Mouse (Mus musculus) lung, postnatal 0 days (tissue): ENCODE measurements around the gene Rybp. TPM values are rescaled to one million over a fixed set of nuclear protein-coding genes. Genes with fewer than 3 reads are reported as not detected.

Experiments used
- ATAC-seq: fragments of 200-750 bp; cut with Nextera tagmentation; 2 replicates; pipeline ENCODE4 v1.8.0; 2017; ENCODE audit warnings: moderate library complexity
- DNase-seq: peaks from one replicate; pipeline ENCODE4 v3.0.0-alpha.2; 2016; ENCODE audit warnings: low spot score
- H3K27ac ChIP-seq: fragments of 300-500 bp; sonication (generic); 2 replicates; pipeline ENCODE4 v1.5.1; 2014; ENCODE audit warnings: antibody characterized with exemption, mild to moderate bottlenecking, low read length, mixed read lengths
- H3K27me3 ChIP-seq: fragments of 300-500 bp; sonication (generic); replicated peaks from 2 replicates; pipeline ENCODE4 v1.6.1; 2014; ENCODE audit warnings: low read length, mixed read lengths; ENCODE audit not compliant: insufficient read depth
- H3K36me3 ChIP-seq: fragments of 300-500 bp; sonication (generic); 2 replicates; pipeline ENCODE4 v1.6.1; 2014; ENCODE audit warnings: low read length, mixed read lengths; ENCODE audit not compliant: insufficient read depth
- H3K4me1 ChIP-seq: fragments of 300-500 bp; sonication (generic); 2 replicates; pipeline ENCODE4 v1.6.1; 2014; ENCODE audit warnings: antibody characterized with exemption, low read depth, low read length, mixed read lengths; ENCODE audit not compliant: insufficient read depth
- H3K4me2 ChIP-seq: fragments of 300-500 bp; sonication (generic); replicated peaks from 2 replicates; pipeline ENCODE4 v1.6.1; 2014; ENCODE audit warnings: low read depth, mild to moderate bottlenecking, low read length, moderate library complexity, mixed read lengths
- H3K4me3 ChIP-seq: fragments of 300-500 bp; sonication (generic); 2 replicates; pipeline ENCODE4 v1.5.1; 2014; ENCODE audit warnings: low read depth, low read length
- H3K9ac ChIP-seq: fragments of 300-500 bp; sonication (generic); replicated peaks from 2 replicates; pipeline ENCODE4 v1.6.1; 2014; ENCODE audit warnings: low read depth, mild to moderate bottlenecking
- H3K9me3 ChIP-seq: fragments of 300-500 bp; sonication (generic); 2 replicates; pipeline ENCODE4 v1.6.1; 2016; ENCODE audit warnings: low read length, mixed read lengths
- CTCF ChIP-seq: IDR thresholded peaks from 2 replicates; pipeline ENCODE4 v1.5.1; 2016; ENCODE audit warnings: antibody characterized with exemption, mild to moderate bottlenecking
- EP300 ChIP-seq: IDR thresholded peaks from 2 replicates; pipeline ENCODE4 v1.6.1; 2016; ENCODE audit warnings: antibody characterized with exemption, mild to moderate bottlenecking, control low read depth
- WGBS: fragments of 180-500 bp; shearing (Covaris S2); extraction: QIAGEN DNeasy Blood & Tissue Kit; methylation state at CpG from one replicate; pipeline ENCODE4 v1.1.7; 2014; 5-methylcytosine and 5-hydroxymethylcytosine counted together
- polyA plus RNA-seq: library from polyadenylated mRNA; unstranded; fragments of >200 nt; fragmentation: Nextera tagmentation; extraction: Ambion mirVana; gene quantifications from 2 replicates; pipeline ENCODE4 v1.2.1, GENCODE M21; 2015

The Rybp gene
- polyA plus RNA-seq, 1 experiment from 2014 or later = 16.6 TPM

- Histone ChIP-seq H3K27ac (no peak overlapping the region), H3K4me3 (no peak overlapping the region), H3K4me2 (no peak overlapping the region), H3K9me3 (no peaks in the 10 kb centered on the region), H3K9ac (no peak overlapping the region), H3K36me3 (no peaks in the 10 kb centered on the region), H3K27me3 (no peaks in the 10 kb centered on the region), H3K4me1 (no peaks in the 10 kb centered on the region)
- no peak for ATAC-seq
- TF ChIP-seq EP300 = no peak
- WGBS = 92% methylated on average over 1 of the region's 1 CpGs
- no peak for DNase-seq
Measured at GRCm38 (mm10) chr6:100311167-100311566, 23.9 kb upstream of the Rybp start.

GRCm38 (mm10) chr6:100304831-100305230 lies 17.5 kb upstream of the Rybp start:
- Histone ChIP-seq H3K9ac (no peak overlapping the region), H3K36me3 (no peaks in the 10 kb centered on the region), H3K4me2 (no peak overlapping the region), H3K27me3 (no peaks in the 10 kb centered on the region), H3K27ac (no peak overlapping the region), H3K9me3 (no peaks in the 10 kb centered on the region), H3K4me3 (no peak overlapping the region), H3K4me1 (no peaks in the 10 kb centered on the region)
- 57% methylated on average over 10 of the region's 10 CpGs for WGBS
- TF ChIP-seq EP300 = no peak
- no peak for TF ChIP-seq CTCF
- DNase-seq (no peak), ATAC-seq (no peak)

- no peaks in the 10 kb centered on the region for H3K36me3 ChIP-seq
- H3K27me3 ChIP-seq = no peaks in the 10 kb centered on the region
- no peak overlapping the region for H3K4me2 ChIP-seq
- no peak for DNase-seq
- no peak for TF ChIP-seq CTCF
- no peak for TF ChIP-seq EP300
- no peaks in the 10 kb centered on the region for H3K4me1 ChIP-seq
- ATAC-seq = no peak
- 63% methylated on average over 8 of the region's 8 CpGs for WGBS
- H3K9ac ChIP-seq = no peak overlapping the region
- H3K27ac ChIP-seq = no peak overlapping the region
- no peak overlapping the region for H3K4me3 ChIP-seq
- H3K9me3 ChIP-seq = no peaks in the 10 kb centered on the region
Measured at GRCm38 (mm10) chr6:100301410-100302108, 14.3 kb upstream of the Rybp start.

DNA sequence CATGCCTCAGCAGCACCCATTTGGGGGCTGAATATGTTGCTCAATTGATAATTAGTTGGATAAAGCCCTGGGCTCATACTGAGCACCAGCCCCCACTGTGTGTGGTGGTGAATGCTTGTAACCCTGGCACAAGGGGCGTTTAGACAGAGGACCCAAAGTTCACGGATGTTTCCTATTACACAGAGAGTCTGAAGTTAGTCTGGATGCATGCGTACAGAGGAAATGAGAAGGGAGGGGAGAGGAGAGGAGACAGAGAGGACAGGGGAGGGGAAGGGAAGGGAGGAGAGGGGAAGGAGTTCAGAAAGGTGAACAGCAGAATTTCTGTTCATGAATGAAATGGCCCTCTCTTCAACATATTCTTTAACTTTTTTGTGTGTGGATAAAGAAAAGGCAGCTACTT lies 13.5 kb upstream of the Rybp start:
- ATAC-seq (no peak), DNase-seq (no peak)
- no peak overlapping the region for H3K4me2 ChIP-seq
- no peaks in the 10 kb centered on the region for H3K27me3 ChIP-seq
- 25% methylated on average over 3 of the region's 3 CpGs for WGBS
- H3K27ac ChIP-seq = no peak overlapping the region
- no peak for TF ChIP-seq CTCF
- no peak for TF ChIP-seq EP300
- no peaks in the 10 kb centered on the region for H3K4me1 ChIP-seq
- no peaks in the 10 kb centered on the region for H3K36me3 ChIP-seq
- H3K9me3 ChIP-seq = no peaks in the 10 kb centered on the region
- no peak overlapping the region for H3K4me3 ChIP-seq
- H3K9ac ChIP-seq = no peak overlapping the region

DNA sequence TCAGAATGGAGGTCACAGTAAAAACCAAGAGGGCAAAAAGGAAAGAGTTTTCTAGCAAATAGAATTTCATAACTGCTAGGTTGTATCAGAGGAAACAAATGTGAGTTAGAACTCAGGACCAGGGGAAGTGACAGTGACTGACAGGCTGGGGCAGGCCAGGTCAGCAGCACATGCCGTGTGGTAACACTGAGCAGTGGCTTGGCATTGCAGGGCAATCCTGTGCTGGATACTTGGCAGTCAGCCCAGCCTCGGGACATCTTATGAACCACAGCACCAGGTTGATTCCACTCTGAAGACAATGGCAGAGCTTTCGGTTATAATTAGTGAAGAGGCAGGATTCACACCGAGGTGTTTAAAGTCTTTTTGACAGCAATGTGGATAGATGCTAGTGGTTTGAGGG lies 11.7 kb upstream of the Rybp start:
- no peak for ATAC-seq
- H3K4me2 ChIP-seq = no peak overlapping the region
- no peaks in the 10 kb centered on the region for H3K9me3 ChIP-seq
- TF ChIP-seq EP300 (no peak), CTCF (no peak)
- 46% methylated on average over 4 of the region's 4 CpGs for WGBS
- H3K4me1 ChIP-seq = no peaks in the 10 kb centered on the region
- no peak overlapping the region for H3K27ac ChIP-seq
- DNase-seq = no peak
- H3K27me3 ChIP-seq = no peaks in the 10 kb centered on the region
- H3K4me3 ChIP-seq = no peak overlapping the region
- H3K36me3 ChIP-seq = no peaks in the 10 kb centered on the region
- H3K9ac ChIP-seq = no peak overlapping the region

- no peaks in the 10 kb centered on the region for H3K36me3 ChIP-seq
- no peak overlapping the region for H3K4me2 ChIP-seq
- H3K9ac ChIP-seq = no peak overlapping the region
- H3K27me3 ChIP-seq = no peaks in the 10 kb centered on the region
- no peaks in the 10 kb centered on the region for H3K9me3 ChIP-seq
- no peak for TF ChIP-seq CTCF
- TF ChIP-seq EP300 = no peak
- H3K27ac ChIP-seq = no peak overlapping the region
- H3K4me1 ChIP-seq = no peaks in the 10 kb centered on the region
- WGBS = 53% methylated on average over 8 of the region's 8 CpGs
- H3K4me3 ChIP-seq = no peak overlapping the region
- peak; percentile 73 for ATAC-seq
- peak; percentile 75 for DNase-seq
Measured at GRCm38 (mm10) chr6:100297536-100297935, 10.3 kb upstream of the Rybp start.

GRCm38 (mm10) chr6:100292411-100292810 lies 5.1 kb upstream of the Rybp start:
- ATAC-seq (no peak), DNase-seq (no peak)
- Histone ChIP-seq H3K4me3 (no peak overlapping the region), H3K9me3 (no peaks in the 10 kb centered on the region), H3K36me3 (no peaks in the 10 kb centered on the region), H3K27ac (no peak overlapping the region), H3K9ac (no peak overlapping the region), H3K4me2 (no peak overlapping the region), H3K27me3 (no peaks in the 10 kb centered on the region), H3K4me1 (peaks cover 7% of the 10 kb centered on the region)
- no peak for TF ChIP-seq EP300
- TF ChIP-seq CTCF = no peak
- 78% methylated on average over 6 of the region's 6 CpGs for WGBS
